Mouse (Mus musculus): Measurements from ENCODE around the gene Galns. TPM values are rescaled to one million over a fixed set of nuclear protein-coding genes. Genes with fewer than 3 reads are reported as not detected.

Gene Galns
- polyA plus RNA-seq, 1 experiment from 2014 or later = 11.7 TPM

GRCm38 (mm10) chr8:122546811-122547453 lies 64.3 kb downstream of the Galns start:
- DNase-seq (ENCODE audit: low spot score) = no peak

GRCm38 (mm10) chr8:122546066-122546755 lies 65.1 kb downstream of the Galns start:
- no peak for DNase-seq (ENCODE audit: low spot score)

GRCm38 (mm10) chr8:122544138-122544537 lies 67.1 kb downstream of the Galns start:
- DNase-seq (ENCODE audit: low spot score) = no peak

GRCm38 (mm10) chr8:122538310-122539076 lies 72.8 kb downstream of the Galns start:
- no peak for DNase-seq (ENCODE audit: low spot score)

- no peak for DNase-seq (ENCODE audit: low spot score)
Measured at GRCm38 (mm10) chr8:122537812-122538211, 73.5 kb downstream of the Galns start.

- DNase-seq (ENCODE audit: low spot score) = no peak
Measured at GRCm38 (mm10) chr8:122537033-122537432, 74.2 kb downstream of the Galns start.

- DNase-seq (ENCODE audit: low spot score) = no peak
Measured at GRCm38 (mm10) chr8:122531312-122531711, 80.0 kb downstream of the Galns start.

- no peak for DNase-seq (ENCODE audit: low spot score)
Measured at GRCm38 (mm10) chr8:122529159-122529558, 82.1 kb downstream of the Galns start.

Small RNAs within 50 kb of the gene (microRNA-seq; reads per million reads assigned to microRNA genes)
- gene Mir6396 (ENCODE audit: borderline number of aligned reads) = not detected

Other genes with a start within 250 kb of the Galns start
- 41.0 and 41.7 TPM in 2 replicates for gene Zc3h18, start 234.9 kb downstream of the Galns start, polyA plus RNA-seq (2015; fragmentation: Nextera tagmentation; extraction: Ambion mirVana)
- 0.26 and 0.37 TPM in 2 replicates for gene Il17c, start 189.4 kb downstream of the Galns start, polyA plus RNA-seq (2015; fragmentation: Nextera tagmentation; extraction: Ambion mirVana)
- gene Cyba, start 178.5 kb downstream of the Galns start, polyA plus RNA-seq (2015; fragmentation: Nextera tagmentation; extraction: Ambion mirVana) = 540 and 564 TPM in 2 replicates
- gene Mvd, start 168.0 kb downstream of the Galns start, polyA plus RNA-seq (2015; fragmentation: Nextera tagmentation; extraction: Ambion mirVana) = 17.4 and 19.5 TPM in 2 replicates
- 37.5 TPM in 2 replicates for gene Snai3, start 150.7 kb downstream of the Galns start, polyA plus RNA-seq (2015; fragmentation: Nextera tagmentation; extraction: Ambion mirVana)
- gene Rnf166, start 135.4 kb downstream of the Galns start, polyA plus RNA-seq (2015; fragmentation: Nextera tagmentation; extraction: Ambion mirVana) = 98.0 and 108 TPM in 2 replicates
- 72.9 and 75.3 TPM in 2 replicates for gene Ctu2, start 135.3 kb downstream of the Galns start, polyA plus RNA-seq (2015; fragmentation: Nextera tagmentation; extraction: Ambion mirVana)
- 5.2 and 6.9 TPM in 2 replicates for gene Piezo1, start 60.1 kb downstream of the Galns start, polyA plus RNA-seq (2015; fragmentation: Nextera tagmentation; extraction: Ambion mirVana)
- gene Cdt1, start 43.4 kb downstream of the Galns start, polyA plus RNA-seq (2015; fragmentation: Nextera tagmentation; extraction: Ambion mirVana) = 50.6 and 51.1 TPM in 2 replicates
- gene Aprt, start 34.6 kb downstream of the Galns start, polyA plus RNA-seq (2015; fragmentation: Nextera tagmentation; extraction: Ambion mirVana) = 173 and 174 TPM in 2 replicates
- 52.9 and 56.9 TPM in 2 replicates for gene Trappc2l, start 177 bp upstream of the Galns start, polyA plus RNA-seq (2015; fragmentation: Nextera tagmentation; extraction: Ambion mirVana)
- 0.36 and 0.43 TPM in 2 replicates for gene Pabpn1l, start 11.3 kb upstream of the Galns start, polyA plus RNA-seq (2015; fragmentation: Nextera tagmentation; extraction: Ambion mirVana)
- gene Cbfa2t3, start 87.6 kb upstream of the Galns start, polyA plus RNA-seq (2015; fragmentation: Nextera tagmentation; extraction: Ambion mirVana) = 15.2 and 16.7 TPM in 2 replicates
- gene Acsf3, start 164.0 kb upstream of the Galns start, polyA plus RNA-seq (2015; fragmentation: Nextera tagmentation; extraction: Ambion mirVana) = 13.8 and 14.0 TPM in 2 replicates
- gene Cdh15, start 236.5 kb upstream of the Galns start, polyA plus RNA-seq (2015; fragmentation: Nextera tagmentation; extraction: Ambion mirVana) = 0.21 and 0.36 TPM in 2 replicates